Mouse (Mus musculus) retina, postnatal 7 days (tissue): ENCODE measurements around the gene Slc34a1.
"Not testable (repeated sequence)": the region's sequence is repeated elsewhere in the genome, so short reads cannot be mapped to it uniquely, and the experiment has no call there.

Source experiments
- DNase-seq: peaks from one replicate; pipeline ENCODE4 v3.0.0-alpha.2; 2012; ENCODE audit warnings: low read depth, low spot score

The Slc34a1 gene

GRCm38 (mm10) chr13:55404853-55405782 lies 7.1 kb downstream of the Slc34a1 start:
- DNase-seq: peak; percentile 72

DNA sequence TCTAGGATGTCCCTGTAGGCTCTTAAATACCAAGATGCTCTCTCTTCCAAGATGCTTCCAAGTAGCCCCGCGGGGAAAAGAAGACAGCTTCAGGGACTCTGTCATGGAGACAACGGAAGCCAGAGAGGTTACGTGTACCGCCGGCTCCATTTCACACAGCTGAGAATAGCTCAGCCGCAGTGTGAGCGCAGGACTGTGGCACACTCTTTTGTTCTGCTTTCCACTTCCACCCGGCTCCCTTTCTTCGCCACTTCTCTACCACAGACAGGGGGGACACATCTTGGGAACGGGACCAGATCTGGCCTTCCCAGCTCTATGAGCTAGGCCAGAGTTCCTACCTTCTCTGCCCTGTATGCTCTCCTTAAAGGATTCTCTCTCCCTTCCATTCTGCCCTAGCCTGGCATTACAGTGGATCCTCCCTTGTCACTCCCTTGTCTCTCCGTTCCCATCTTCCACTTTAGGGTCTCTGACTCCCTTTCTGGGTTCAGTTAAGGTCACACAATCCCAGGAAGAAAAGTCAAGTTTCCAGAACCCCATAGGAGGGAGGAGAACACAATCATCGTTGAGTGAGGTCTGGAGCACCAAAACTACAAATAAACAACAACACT lies 7.9 kb downstream of the Slc34a1 start:
- no peak for DNase-seq

DNA sequence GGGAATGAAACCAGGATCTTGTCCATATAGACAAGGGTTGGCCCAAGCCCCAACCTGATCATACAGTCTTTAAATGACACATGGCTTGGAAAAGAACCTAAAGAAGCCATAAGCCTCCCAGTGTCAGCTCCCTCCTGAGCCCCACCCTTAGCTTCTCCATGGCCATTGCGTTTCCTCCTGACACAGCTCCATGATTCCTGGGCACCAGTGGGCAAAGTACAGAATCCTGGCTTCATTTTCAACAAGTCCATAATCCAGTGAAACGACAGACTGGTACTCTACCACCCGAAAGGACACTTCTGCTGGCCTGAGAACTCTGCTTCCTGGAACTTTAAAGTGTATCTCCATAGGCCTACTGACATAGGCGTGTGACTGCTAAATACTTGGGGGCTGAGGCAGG lies 9.4 kb downstream of the Slc34a1 start:
- no peak for DNase-seq

DNA sequence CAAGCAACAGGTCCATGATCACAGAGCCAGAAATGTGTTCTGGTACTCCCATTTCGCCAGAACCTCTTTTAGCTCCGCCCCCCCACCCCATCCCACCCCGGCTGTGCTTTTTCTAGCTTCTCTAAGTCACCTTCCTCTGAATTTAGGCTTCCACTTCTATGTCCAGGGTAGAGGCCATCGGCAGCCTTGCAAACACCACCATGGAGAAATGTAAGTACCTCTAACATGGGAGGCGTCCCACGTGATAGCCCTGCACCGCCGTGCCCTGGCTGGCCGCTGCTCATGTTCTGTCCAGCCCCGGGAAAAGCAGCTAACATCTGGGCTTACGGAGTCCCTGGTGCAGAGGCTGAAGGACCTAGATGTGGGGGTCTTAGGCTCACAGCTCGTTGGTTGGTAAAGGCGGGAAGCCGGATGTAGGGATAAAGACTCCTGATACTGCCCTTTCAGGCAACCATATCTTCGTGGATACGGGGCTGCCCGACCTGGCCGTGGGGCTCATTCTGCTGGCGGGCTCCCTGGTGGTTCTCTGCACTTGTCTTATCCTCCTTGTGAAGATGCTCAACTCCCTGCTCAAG lies 10.6 kb downstream of the Slc34a1 start:
- no peak for DNase-seq

DNA sequence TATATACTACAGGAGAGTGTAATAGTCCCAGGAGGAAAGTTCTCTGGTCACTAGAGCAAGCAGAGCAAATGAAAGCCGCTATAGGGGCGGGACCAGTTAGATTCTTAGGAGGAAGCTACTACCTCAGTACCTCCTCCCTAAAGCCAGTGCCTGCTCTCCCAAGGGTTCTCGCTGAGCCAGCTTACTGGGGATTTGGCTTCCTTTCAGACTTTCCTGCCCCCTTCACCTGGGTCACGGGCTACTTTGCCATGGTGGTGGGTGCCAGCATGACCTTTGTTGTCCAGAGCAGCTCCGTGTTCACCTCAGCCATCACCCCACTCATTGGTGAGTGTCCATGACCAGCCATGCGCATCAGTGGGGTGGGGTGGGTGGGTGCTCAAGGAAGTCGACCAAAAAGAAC lies 13.8 kb downstream of the Slc34a1 start:
- DNase-seq: no peak

DNA sequence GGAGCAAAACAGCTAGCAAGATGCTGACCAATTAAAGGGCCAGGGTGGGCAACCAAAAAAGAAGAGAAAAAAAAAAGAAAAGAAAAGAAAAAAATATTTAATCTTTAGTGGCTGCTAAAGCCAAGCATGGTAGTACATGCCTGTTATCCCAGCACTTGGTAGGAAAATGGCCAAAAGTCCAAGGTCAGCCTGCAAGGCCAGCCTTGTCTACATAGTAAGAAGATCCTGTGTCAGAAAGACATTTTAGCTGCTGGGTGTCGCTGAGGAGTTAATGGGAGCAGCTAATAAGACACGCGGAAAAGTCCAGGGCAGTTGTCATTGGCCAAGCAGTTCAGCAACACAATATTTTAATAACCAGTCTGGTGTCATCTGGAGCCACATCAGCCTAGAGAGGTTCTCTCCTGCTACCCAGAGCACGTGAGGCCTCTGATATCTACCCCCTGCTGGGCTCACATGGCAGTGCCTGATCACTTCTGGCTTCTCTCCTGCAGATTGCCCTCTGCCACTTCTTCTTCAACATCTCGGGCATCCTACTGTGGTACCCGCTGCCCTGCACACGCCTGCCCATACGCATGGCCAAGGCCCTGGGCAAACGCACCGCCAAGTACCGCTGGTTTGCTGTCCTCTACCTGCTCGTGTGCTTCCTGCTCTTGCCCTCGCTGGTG lies 14.8 kb downstream of the Slc34a1 start:
- DNase-seq: no peak

- no peak for DNase-seq
Measured at GRCm38 (mm10) chr13:55413333-55413732, 15.3 kb downstream of the Slc34a1 start.

DNA sequence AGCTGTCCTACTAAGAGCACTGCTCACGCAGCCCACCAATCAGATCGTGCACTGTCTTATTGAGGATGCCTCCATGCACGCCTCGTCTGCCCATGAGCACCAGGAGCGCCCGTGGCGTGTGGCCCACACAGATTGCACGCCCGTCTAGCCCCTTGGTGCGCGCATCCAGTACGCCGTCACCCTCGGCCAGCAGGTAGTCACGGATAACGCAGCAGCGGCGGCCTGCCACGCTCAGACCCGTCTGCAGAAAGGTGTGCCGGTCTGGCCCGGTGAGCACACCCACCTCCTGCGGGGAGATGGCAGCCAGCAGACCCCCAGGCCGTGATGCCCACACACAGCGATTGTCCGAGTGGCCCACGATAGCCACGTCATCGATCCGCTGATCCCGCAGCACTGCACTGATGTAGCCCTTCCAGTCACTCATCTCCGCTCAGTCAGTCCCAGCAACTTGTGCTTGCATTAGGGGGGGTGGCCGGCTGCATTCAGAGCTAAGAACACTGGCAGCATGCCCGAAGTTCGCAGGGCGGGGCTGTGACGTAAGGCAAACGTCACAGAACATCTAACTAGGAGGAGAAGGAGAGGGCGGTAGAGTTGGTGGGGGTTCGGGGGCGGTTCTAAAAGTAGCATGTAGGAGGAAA lies 16.9 kb downstream of the Slc34a1 start, which contains the start of gene Pfn3:
Gene Pfn3 (minus strand): TSS at position 490 of the 638 bp plus-strand sequence.
- peak; percentile 41 for DNase-seq

DNA sequence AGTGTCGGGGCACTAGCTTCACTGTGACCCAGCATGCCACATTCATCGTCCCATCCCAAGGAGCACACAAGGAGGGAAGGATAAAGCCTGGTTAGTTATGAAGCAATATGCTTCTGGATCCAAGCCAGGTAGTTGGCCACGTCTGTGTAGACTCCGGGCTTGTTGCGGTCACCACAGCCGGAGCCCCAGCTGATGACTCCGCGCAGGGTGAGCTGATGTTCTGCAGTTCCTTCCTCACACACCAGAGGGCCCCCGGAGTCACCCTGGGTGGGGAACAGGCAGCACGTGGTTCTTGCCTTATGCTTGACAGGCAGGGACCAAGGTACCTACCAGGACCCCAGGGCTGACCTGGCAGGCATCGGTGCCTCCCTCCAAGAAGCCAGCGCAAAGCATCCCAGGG lies 20.0 kb downstream of the Slc34a1 start:
- DNase-seq: peak; percentile 69

DNA sequence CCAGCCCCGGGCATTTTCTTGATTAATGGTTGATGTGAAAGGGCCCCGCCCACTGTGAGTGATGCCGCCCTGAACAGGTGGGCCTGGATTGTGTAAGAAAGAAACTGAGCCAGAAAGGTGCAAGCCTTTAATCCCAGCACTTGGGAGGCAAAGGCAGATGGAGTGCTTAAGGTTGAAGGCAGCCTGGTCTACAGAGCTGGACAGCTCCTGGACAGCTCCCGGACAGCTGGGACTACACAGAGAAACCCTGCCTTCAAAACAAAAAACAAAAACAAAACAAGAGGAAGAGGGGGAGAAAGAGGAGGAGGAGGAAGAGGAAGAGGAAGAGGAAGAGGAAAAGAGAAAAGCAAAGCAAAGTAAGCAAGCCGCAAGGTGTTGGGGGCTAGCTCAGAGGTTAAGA lies 21.2 kb downstream of the Slc34a1 start:
- no peak for DNase-seq

- DNase-seq: no peak
Measured at GRCm38 (mm10) chr13:55420018-55420932, 22.3 kb downstream of the Slc34a1 start.

GRCm38 (mm10) chr13:55420933-55421800 lies 23.2 kb downstream of the Slc34a1 start:
- no peak for DNase-seq

DNA sequence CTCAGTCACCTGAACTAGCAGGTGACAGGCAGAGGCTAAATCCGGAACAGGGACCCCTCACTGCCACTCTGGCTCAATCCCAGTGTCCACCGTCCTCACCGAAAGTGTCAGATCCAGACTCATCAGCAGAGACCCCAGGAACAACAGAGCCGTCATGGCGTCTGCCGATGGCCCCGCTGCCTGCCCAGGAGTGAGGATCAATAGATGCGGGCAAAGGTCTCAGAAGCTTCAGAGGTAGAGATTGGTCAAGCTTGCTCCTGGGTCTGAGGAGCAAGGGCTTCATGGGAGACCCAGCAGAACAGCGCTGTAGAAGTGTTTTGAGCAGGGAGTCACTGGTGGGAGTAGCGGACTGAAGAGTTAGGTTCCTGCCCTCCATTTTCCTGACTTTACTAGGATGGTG lies 28.6 kb downstream of the Slc34a1 start, which contains the start of gene F12:
Gene F12 (minus strand): TSS at position 181 of the 400 bp plus-strand sequence.
- DNase-seq: no peak

DNA sequence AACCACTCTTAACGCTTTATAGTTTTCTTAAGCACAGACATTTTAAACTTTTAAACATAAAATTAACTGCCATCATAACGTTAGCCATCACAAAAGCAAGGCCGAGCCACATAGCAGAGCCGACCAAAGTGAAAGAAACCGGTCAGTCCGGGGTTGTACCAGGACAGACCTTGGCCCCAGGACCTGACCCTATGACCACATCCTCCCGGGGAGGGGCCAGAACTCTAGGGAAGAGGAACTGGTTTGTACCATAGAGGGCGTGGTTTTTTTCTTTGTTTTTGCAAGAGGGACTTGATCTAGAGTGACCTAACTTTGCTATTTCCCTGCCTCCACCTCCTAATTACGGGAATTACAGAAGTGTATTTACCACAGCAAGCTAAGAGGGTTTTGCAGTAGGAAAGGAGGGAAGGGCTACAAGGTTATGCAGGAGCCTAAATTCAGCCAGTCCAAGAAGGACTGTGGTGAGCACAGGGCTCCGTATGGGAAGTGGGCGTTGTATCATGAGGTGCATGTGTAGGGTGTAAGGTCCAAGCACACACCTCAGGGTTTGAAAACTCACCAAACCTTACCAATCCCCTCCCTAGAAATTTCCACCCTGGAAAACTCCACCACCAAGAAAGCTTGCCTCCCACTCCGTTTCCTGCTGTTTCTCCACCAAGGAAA lies 31.4 kb downstream of the Slc34a1 start:
- no peak for DNase-seq

DNA sequence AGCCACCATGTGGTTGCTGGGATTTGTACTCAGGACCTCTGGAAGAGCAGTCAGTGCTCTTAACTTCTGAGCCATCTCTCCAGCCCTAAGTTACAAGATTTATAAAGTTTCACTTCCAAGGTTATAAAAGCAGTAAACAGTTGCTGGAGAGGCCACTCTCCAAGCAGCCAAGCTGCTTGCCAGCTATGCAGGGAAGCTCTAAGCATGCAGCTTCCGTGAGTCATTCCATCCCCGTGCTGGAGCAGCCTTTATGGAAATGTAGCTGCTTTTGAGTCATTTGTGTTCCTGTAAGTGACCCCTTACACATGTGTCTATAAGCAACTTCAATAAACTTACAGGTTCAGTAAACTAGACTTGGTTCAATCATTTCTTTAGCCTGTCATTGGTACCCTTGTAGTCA lies 32.6 kb downstream of the Slc34a1 start:
- no peak for DNase-seq

DNA sequence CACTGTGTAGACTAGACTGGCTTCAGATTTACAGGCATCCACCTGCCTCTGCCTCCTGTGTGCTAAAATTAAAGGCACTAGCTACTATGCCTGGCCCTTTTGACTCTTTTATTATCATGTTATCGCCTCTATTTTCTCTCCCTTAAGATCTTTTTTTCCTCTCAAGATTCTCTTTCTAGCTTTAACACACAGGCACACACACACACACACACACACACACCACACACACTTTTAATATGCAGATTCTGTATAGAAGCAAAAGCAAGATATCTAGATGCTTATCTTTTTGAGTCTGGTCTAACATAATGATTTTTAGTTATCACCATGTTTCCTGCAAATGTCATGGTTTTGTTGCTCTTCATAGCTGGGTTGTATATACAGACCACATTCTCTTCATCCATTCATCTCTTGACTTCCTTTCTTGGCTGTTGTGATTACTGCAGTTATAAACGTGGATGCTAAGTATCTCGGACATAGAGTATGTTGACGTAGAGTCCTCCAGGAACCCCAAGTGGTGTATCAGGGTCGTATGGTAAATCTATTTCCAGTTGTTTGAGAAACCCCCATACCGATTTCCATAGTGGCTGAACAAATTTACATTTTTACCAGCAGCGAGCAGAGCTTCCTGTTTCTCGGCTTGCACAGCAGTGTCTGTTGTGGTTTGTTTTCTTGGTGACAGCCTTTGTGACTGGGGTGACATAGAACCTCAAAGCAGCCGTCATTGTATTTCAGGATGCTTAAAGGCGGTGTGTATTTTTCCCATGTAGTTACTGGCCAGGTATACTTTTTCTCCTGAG lies 34.1 kb downstream of the Slc34a1 start:
- DNase-seq: no peak

DNA sequence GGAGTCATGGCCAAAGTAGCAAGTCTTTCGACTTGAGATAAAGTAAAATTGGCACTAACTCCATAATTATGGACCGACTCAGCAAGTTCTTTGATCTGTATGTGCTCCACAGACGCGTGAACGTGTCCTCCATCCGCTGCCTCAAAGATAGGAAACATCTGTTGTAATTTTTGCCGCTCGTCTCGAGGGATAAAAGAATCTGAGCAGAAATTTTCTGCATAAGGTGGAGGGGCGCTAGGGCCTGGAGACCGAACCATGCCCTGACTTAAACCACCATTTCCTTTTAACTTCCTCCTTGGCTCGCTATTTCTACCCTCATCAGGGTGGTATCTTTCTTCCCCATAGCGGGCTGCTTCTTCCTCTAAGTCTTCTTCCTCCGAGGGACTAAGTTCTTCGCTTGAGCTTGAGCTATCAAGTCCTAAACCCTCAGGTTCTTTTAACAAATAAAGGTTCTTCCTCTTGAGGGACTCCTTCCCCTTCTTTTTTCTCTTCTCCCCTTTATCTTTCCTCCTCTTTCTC lies 39.2 kb downstream of the Slc34a1 start:
- not testable (repeated sequence) for DNase-seq

- no peak for DNase-seq
Measured at GRCm38 (mm10) chr13:55443799-55444285, 45.9 kb downstream of the Slc34a1 start.
